Mouse (Mus musculus): ENCODE data around the gene Cyth4.

- TF ChIP-seq POLR2A (IDR thresholded peaks at IDR 0.05; ENCODE audit: control insufficient read depth, extremely low read depth, insufficient read depth, low read length, poor library complexity) (no peak), CTCF (IDR thresholded peaks at IDR 0.05; ENCODE audit: borderline replicate concordance, control insufficient read depth, extremely low read depth, insufficient read depth, low read length, poor library complexity) (no peak)
Observed at GRCm38 (mm10) chr15:78599529-78600193, 2.8 kb downstream of the Cyth4 start.
